Mouse (Mus musculus) megakaryocyte-erythroid progenitor cell, adult 5 weeks (primary cell): ENCODE results near the gene Nudt1. TPM values are rescaled to one million over a fixed set of nuclear protein-coding genes. Genes with fewer than 3 reads are reported as not detected.

Experiments used
- polyA plus RNA-seq: library from polyadenylated mRNA; stranded (reverse); fragments of >175 nt; gene quantifications from 2 replicates; pipeline ENCODE4 v1.2.3, GENCODE M21; 2012

The Nudt1 gene
- polyA plus RNA-seq, result 17.5 and 23.1 TPM in 2 replicates

GRCm38 (mm10) chr5:140321042-140321755, at the start of gene Nudt1, which contains the start of gene Mad1l1:
Gene Nudt1 (plus strand): TSS chr5:140321656.
Gene Mad1l1 (minus strand): TSS chr5:140321552.

GRCm38 (mm10) chr5:140331615-140332512, 10.4 kb downstream of the Nudt1 start, which contains the start of gene Mrm2:
Gene Mrm2 (minus strand): TSS chr5:140331898.

Other genes starting within 250 kb of the Nudt1 start
- 23.2 and 33.5 TPM in 2 replicates for gene Mad1l1, start 104 bp upstream of the Nudt1 start, polyA plus RNA-seq
- 6.5 and 8.3 TPM in 2 replicates for gene Mrm2, start 10.2 kb downstream of the Nudt1 start, polyA plus RNA-seq
- gene Snx8, start 67.6 kb downstream of the Nudt1 start, polyA plus RNA-seq, result 13.8 and 19.4 TPM in 2 replicates
- gene Eif3b, start 97.7 kb downstream of the Nudt1 start, polyA plus RNA-seq, result 119 and 151 TPM in 2 replicates
- 0.03 and 0.10 TPM in 2 replicates for gene Gm4869, start 124.0 kb downstream of the Nudt1 start, polyA plus RNA-seq
- 116 and 179 TPM in 2 replicates for gene Chst12, start 183.9 kb downstream of the Nudt1 start, polyA plus RNA-seq
- 0.24 TPM in 1 of 2 replicates, not detected in the other for gene Grifin, start 243.4 kb downstream of the Nudt1 start, polyA plus RNA-seq